Comparison of ENCODE assay signal across 20 mouse cellular contexts in genomic region chr9:111382469-111382868, GRCm38 (mm10). TPM values are rescaled to one million over a fixed set of nuclear protein-coding genes. Genes with fewer than 3 reads are reported as not detected.
"Had no signal": no experiment of that assay in that cellular context is flagged by ENCODE, and none has a peak within 500 bp of the region (broad histone marks: within the 10 kb centered on the region; RNA-seq: fewer than 3 reads in every experiment).

No protein-coding gene starts in this region.

- H3K4me3 ChIP-seq: left cerebral cortex, adult 2 months; liver, embryonic 13.5 days; stomach, embryonic 15.5 days had no signal

- H3K9ac ChIP-seq: liver, embryonic 13.5 days; stomach, embryonic 15.5 days had no signal

- H3K27ac ChIP-seq: liver, embryonic 13.5 days; stomach, embryonic 15.5 days had no signal

- H3K36me3 ChIP-seq: liver, embryonic 13.5 days; stomach, embryonic 15.5 days had no signal

- H3K4me2 ChIP-seq: liver, embryonic 13.5 days; midbrain, embryonic 11.5 days; stomach, embryonic 15.5 days had no signal

- DNase-seq: kidney, adult 18-20 months; kidney, adult 9 months; kidney, postnatal 14 days; kidney, postnatal 4 days; layer of hippocampus, postnatal 36 days; liver, embryonic 13.5 days; lung, adult 2 months; lung, postnatal 14 days; lung, postnatal 4 days; midbrain, embryonic 14.5 days; right cerebral cortex, postnatal 25 days; spleen, adult 18-20 months; thymus, adult 2 months; thymus, postnatal 14 days; thymus, postnatal 4 days had no signal

- H3K27me3 ChIP-seq: liver, embryonic 13.5 days; stomach, embryonic 15.5 days had no signal

- H3K9me3 ChIP-seq: liver, embryonic 13.5 days; stomach, embryonic 15.5 days had no signal

- H3K4me1 ChIP-seq: liver, embryonic 13.5 days; stomach, embryonic 15.5 days had no signal

RNA-seq across cellular contexts. Expression of gene Dclk3, which starts 56.4 kb away (rescaled TPM):
- total RNA-seq: megakaryocyte progenitor cell, adult 5-6 weeks; megakaryocyte-erythroid progenitor cell, adult 5-6 weeks had no signal
- polyA plus RNA-seq: liver, embryonic 13.5 days had no signal
